Mouse (Mus musculus) testis, adult 2 months (tissue): ENCODE measurements around the gene Psat1.

ENCODE experiments used
- CTCF ChIP-seq: fragments of 200-500 bp; IDR thresholded peaks from 2 replicates; pipeline ENCODE4 v1.5.1; 2012; ENCODE audit warnings: low read depth, mild to moderate bottlenecking, inconsistent platforms, low read length, moderate library complexity; ENCODE audit not compliant: control insufficient read depth, insufficient read depth, insufficient replicate concordance
- POLR2A ChIP-seq: fragments of 200-500 bp; IDR thresholded peaks from 2 replicates; pipeline ENCODE4 v1.6.1; 2012; ENCODE audit warnings: low read depth, mild to moderate bottlenecking, inconsistent platforms, low read length, moderate library complexity; ENCODE audit not compliant: control insufficient read depth

- TF ChIP-seq CTCF = no peak
- TF ChIP-seq POLR2A = no peak
These were observed 4.6 kb downstream of the Psat1 start for GRCm38 (mm10) chr19:15942421-15943116.
